ENCODE assay signal across 8 mouse cellular contexts in the genomic region with DNA sequence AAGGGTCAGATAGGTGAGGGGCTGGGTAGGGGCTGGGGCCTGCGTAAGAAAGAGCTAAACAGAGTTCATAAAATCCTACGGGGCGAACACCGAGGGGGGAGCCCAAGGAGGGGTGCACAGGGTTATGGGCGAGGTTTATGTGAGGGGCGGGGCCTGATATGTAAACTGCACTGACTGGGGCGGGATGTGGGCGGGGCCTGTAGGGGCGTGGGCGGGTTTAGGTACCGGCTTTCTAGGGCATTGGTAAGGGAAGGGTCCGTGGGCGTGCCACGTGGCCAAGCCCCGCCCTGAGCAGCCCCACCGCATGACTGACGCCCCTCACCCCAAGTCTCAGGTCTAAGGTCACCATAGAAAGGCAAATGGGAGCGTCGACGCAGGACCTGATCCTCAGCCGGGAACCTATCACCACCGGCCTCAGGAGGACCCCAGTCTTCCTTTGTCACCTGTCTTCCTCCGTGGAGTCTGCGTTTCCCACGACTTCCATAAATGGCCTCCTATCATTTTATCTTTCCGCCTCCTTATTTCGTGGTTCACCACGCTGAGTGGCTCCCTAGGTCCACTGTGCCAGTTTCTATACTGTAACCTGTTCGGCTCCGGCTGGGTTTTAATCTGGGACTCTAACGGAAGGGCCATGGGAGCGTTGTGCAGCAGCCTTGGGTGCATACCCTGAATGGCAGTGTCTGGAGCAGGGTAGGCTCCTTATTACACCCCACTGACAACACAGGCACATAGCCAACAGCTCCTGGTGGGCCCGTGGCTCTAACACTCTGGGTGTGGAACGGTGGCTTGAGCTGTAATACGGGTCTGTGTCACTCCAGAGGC. TPM values are rescaled to one million over a fixed set of nuclear protein-coding genes. Genes with fewer than 3 reads are reported as not detected.
DNase-seq lines count a peak whose midpoint lies in the region; ATAC-seq and TF ChIP-seq lines count a peak whose summit lies in the region.

No protein-coding gene starts in this region.

- peaks cover 8% of the 10 kb centered on the region; the same call in 1 of the 2 replicates for H3K27me3 ChIP-seq in heart, embryonic 14.5 days (ENCODE audit: control insufficient read depth, insufficient read depth, low read length)
- H3K27me3 ChIP-seq in liver, postnatal 0 days (ENCODE audit: insufficient read depth, low read length): peaks cover 6% of the 10 kb centered on the region; the same call in 1 of the 2 replicates
- H3K27me3 ChIP-seq in neural tube, embryonic 15.5 days (replicated peaks): no peaks in the 10 kb centered on the region

- WGBS in heart, embryonic 14.5 days: 7% methylated on average over 35 of the region's 35 CpGs
- WGBS in liver, postnatal 0 days (ENCODE audit: insufficient replicate concordance): 6% methylated on average over 35 of the region's 35 CpGs
- WGBS in neural tube, embryonic 15.5 days: 4% methylated on average over 35 of the region's 35 CpGs

- TF ChIP-seq CTCF in layer of hippocampus, adult 2 months (conservative IDR thresholded peaks at IDR 0.05): no peak
- no peak for TF ChIP-seq CTCF in liver, postnatal 0 days (IDR thresholded peaks at IDR 0.05; ENCODE audit: low read depth)

- peak; percentile 49 to 58 for DNase-seq in B cell, adult 2 months
- DNase-seq in ZHBTc4 (ENCODE audit: low read depth, low spot score): peak; percentile 91
- DNase-seq in embryo, embryonic 11 days: peak; percentile 82
- DNase-seq in layer of hippocampus, adult 2 months (ENCODE audit: low spot score in 2 of 2): peak in 1 of 2 experiments; percentile 17
- peak; percentile 89 for DNase-seq in liver, postnatal 0 days

- H3K36me3 ChIP-seq in heart, embryonic 14.5 days (ENCODE audit: control insufficient read depth, insufficient read depth, low read length): no peaks in the 10 kb centered on the region
- no peaks in the 10 kb centered on the region for H3K36me3 ChIP-seq in liver, postnatal 0 days (replicated peaks; ENCODE audit: insufficient read depth, low read length)
- H3K36me3 ChIP-seq in neural tube, embryonic 15.5 days: no peaks in the 10 kb centered on the region

- TF ChIP-seq EP300 in liver, postnatal 0 days (IDR thresholded peaks at IDR 0.05; ENCODE audit: low read depth): no peak

- H3K9me3 ChIP-seq in heart, embryonic 14.5 days (ENCODE audit: control insufficient read depth, low read length): no peaks in the 10 kb centered on the region
- no peaks in the 10 kb centered on the region for H3K9me3 ChIP-seq in liver, postnatal 0 days (ENCODE audit: low read length)
- H3K9me3 ChIP-seq in neural tube, embryonic 15.5 days (replicated peaks): no peaks in the 10 kb centered on the region

- H3K9ac ChIP-seq in heart, embryonic 14.5 days (ENCODE audit: low read length): peak overlapping the region; percentile 21; the same call in 1 of the 2 replicates
- H3K9ac ChIP-seq in liver, postnatal 0 days (replicated peaks): peak overlapping the region; percentile 41; the same call in 1 of the 2 replicates
- H3K9ac ChIP-seq in neural tube, embryonic 15.5 days (replicated peaks): peak overlapping the region; percentile 64

- no peak; the same call in 1 of the 2 replicates for ATAC-seq in heart, embryonic 14.5 days (ENCODE audit: insufficient number of reproducible peaks, insufficient read depth, low FRiP score, low read depth)
- peak; percentile 74 for ATAC-seq in liver, postnatal 0 days
- ATAC-seq in neural tube, embryonic 15.5 days (ENCODE audit: low FRiP score): peak; percentile 94
- ATAC-seq in monocyte, adult 5-6 weeks (replicated peaks; ENCODE audit: insufficient number of reproducible peaks, low FRiP score, low TSS enrichment, poor library complexity, severe bottlenecking): no peak

- H3K27ac ChIP-seq in heart, embryonic 14.5 days (replicated peaks in 1 of 2; ENCODE audit: control insufficient read depth in 1 of 2, insufficient read depth in 1 of 2, low read depth in 2 of 2, low read length in 2 of 2): no peak overlapping the region
- peak overlapping the region; percentile 14; the same call in 1 of the 2 replicates for H3K27ac ChIP-seq in layer of hippocampus, adult 2 months
- H3K27ac ChIP-seq in liver, postnatal 0 days (ENCODE audit: low read depth): peak overlapping the region; percentile 94; the same call in 1 of the 2 replicates
- H3K27ac ChIP-seq in neural tube, embryonic 15.5 days (replicated peaks): peak overlapping the region; percentile 81

- H3K4me3 ChIP-seq in heart, embryonic 14.5 days (ENCODE audit: control insufficient read depth in 1 of 2, insufficient read depth in 1 of 2, low read depth in 1 of 2, low read length in 2 of 2): peak overlapping the region; percentile 62 to 66
- peak overlapping the region; percentile 70 for H3K4me3 ChIP-seq in layer of hippocampus, adult 2 months
- H3K4me3 ChIP-seq in liver, postnatal 0 days (ENCODE audit: low read depth, low read length): peak overlapping the region; percentile 64
- peak overlapping the region; percentile 68 for H3K4me3 ChIP-seq in neural tube, embryonic 15.5 days (replicated peaks)

- peak overlapping the region; percentile 93 for H3K4me2 ChIP-seq in heart, embryonic 14.5 days (ENCODE audit: low read length)
- peak overlapping the region; percentile 73 for H3K4me2 ChIP-seq in liver, postnatal 0 days (ENCODE audit: low read depth, low read length)
- peak overlapping the region; percentile 65 for H3K4me2 ChIP-seq in neural tube, embryonic 15.5 days

- H3K4me1 ChIP-seq in heart, embryonic 14.5 days (ENCODE audit: control insufficient read depth in 2 of 2, insufficient read depth in 2 of 2, low read length in 2 of 2): peaks cover 5% of the 10 kb centered on the region in 2 experiments; a peak in 2 of 4 replicates
- H3K4me1 ChIP-seq in liver, postnatal 0 days (ENCODE audit: insufficient read depth): peaks cover 3% of the 10 kb centered on the region; the same call in 1 of the 2 replicates
- H3K4me1 ChIP-seq in neural tube, embryonic 15.5 days: peaks cover 29% of the 10 kb centered on the region

RNA-seq across cellular contexts. Expression of a gene that starts 0.8 kb away (rescaled TPM):
- 1.2 and 1.3 TPM in 2 replicates for polyA plus RNA-seq in heart, embryonic 14.5 days (2014; fragmentation: Nextera tagmentation; extraction: Ambion mirVana)
- total RNA-seq in layer of hippocampus, adult 2 months (2021): 1 to 10 TPM; 3.6 to 3.7 TPM
- polyA plus RNA-seq in liver, postnatal 0 days (2015; fragmentation: Nextera tagmentation; extraction: Ambion mirVana): 24.4 and 26.6 TPM in 2 replicates
- 19.0 and 22.8 TPM in 2 replicates for polyA plus RNA-seq in neural tube, embryonic 15.5 days (2015; fragmentation: Nextera tagmentation; extraction: Ambion mirVana)
- total RNA-seq in monocyte, adult 5-6 weeks (2017): not detected in 3 replicates

RNA-seq across cellular contexts. Expression of a gene that starts 41.3 kb away (rescaled TPM):
- not detected in 2 replicates for polyA plus RNA-seq in heart, embryonic 14.5 days (2014; fragmentation: Nextera tagmentation; extraction: Ambion mirVana)
- total RNA-seq in layer of hippocampus, adult 2 months (2021): not detected
- polyA plus RNA-seq in liver, postnatal 0 days (2015; fragmentation: Nextera tagmentation; extraction: Ambion mirVana): not detected in 2 replicates
- not detected in 2 replicates for polyA plus RNA-seq in neural tube, embryonic 15.5 days (2015; fragmentation: Nextera tagmentation; extraction: Ambion mirVana)
- total RNA-seq in monocyte, adult 5-6 weeks (2017): not detected in 3 replicates

RNA-seq across cellular contexts. Expression of a gene that starts 50.4 kb away (rescaled TPM):
- not detected in 2 replicates for polyA plus RNA-seq in heart, embryonic 14.5 days (2014; fragmentation: Nextera tagmentation; extraction: Ambion mirVana)
- not detected for total RNA-seq in layer of hippocampus, adult 2 months (2021)
- not detected in 2 replicates for polyA plus RNA-seq in liver, postnatal 0 days (2015; fragmentation: Nextera tagmentation; extraction: Ambion mirVana)
- polyA plus RNA-seq in neural tube, embryonic 15.5 days (2015; fragmentation: Nextera tagmentation; extraction: Ambion mirVana): 0.20 TPM in 1 of 2 replicates, not detected in the other
- not detected in 3 replicates for total RNA-seq in monocyte, adult 5-6 weeks (2017)

RNA-seq across cellular contexts. Expression of a gene that starts 56.5 kb away (rescaled TPM):
- polyA plus RNA-seq in heart, embryonic 14.5 days (2014; fragmentation: Nextera tagmentation; extraction: Ambion mirVana): not detected in 2 replicates
- total RNA-seq in layer of hippocampus, adult 2 months (2021): not detected
- not detected in 2 replicates for polyA plus RNA-seq in liver, postnatal 0 days (2015; fragmentation: Nextera tagmentation; extraction: Ambion mirVana)
- polyA plus RNA-seq in neural tube, embryonic 15.5 days (2015; fragmentation: Nextera tagmentation; extraction: Ambion mirVana): not detected in 2 replicates
- total RNA-seq in monocyte, adult 5-6 weeks (2017): not detected in 3 replicates

Comparison
In these comparisons a context has a peak if more than half of its experiments do, and no peak if none do; other contexts are left out.
1. ATAC-seq: peak in liver, postnatal 0 days (single experiment) and neural tube, embryonic 15.5 days (single experiment); none in heart, embryonic 14.5 days (single experiment) and monocyte, adult 5-6 weeks (single experiment).
2. H3K27ac ChIP-seq: peak in layer of hippocampus, adult 2 months (single experiment), liver, postnatal 0 days (single experiment) and neural tube, embryonic 15.5 days (single experiment); none in heart, embryonic 14.5 days (0 of 2).
3. Peak in every context shown above with its lines, with median percentiles within 50 percentile points of each other: H3K4me2 ChIP-seq, H3K4me3 ChIP-seq and H3K9ac ChIP-seq.